Mouse (Mus musculus) large intestine, adult 2 months (tissue): ENCODE results near the gene Ndufaf4. TPM values are rescaled to one million over a fixed set of nuclear protein-coding genes. Genes with fewer than 3 reads are reported as not detected.

Source experiments
- polyA plus RNA-seq: library from polyadenylated mRNA; depleted of rRNA; stranded (reverse); fragments of >200 nt; gene quantifications from 2 replicates; pipeline ENCODE4 v1.2.3, GENCODE M21; 2012; rRNA removed

Gene Ndufaf4
- polyA plus RNA-seq, 1 experiment = 2.4 TPM

Other genes with a start within 250 kb of the Ndufaf4 start
- gene Klhl32, start 47.0 kb upstream of the Ndufaf4 start, polyA plus RNA-seq = 0.58 and 0.86 TPM in 2 replicates
- 0.26 and 1.2 TPM in 2 replicates for gene Gpr63, start 68.3 kb downstream of the Ndufaf4 start, polyA plus RNA-seq